Comparison of ENCODE assay signal across 8 mouse cellular contexts in the genomic region with DNA sequence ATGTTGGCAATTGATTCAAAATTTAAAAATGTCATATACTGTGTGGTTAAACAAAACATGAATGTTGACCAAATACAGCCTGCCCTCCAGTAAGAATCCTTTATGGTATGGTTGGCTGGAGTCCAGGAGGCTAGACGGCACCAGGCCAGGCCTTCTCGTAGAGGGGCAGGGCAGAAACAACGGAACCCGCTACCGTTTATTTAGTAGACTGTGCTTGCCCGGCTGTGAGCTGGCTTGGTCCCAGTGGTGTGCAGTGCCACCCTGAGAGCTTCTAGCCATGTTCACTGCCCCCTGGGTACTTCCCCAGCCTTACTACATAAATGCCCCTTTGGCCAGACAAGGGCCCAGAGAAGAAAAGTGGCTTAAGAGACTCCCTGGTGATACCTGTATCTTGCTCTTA.
DNase-seq lines count a peak whose midpoint lies in the region; ATAC-seq and TF ChIP-seq lines count a peak whose summit lies in the region.

No protein-coding gene starts in this region.

- no peak for DNase-seq in heart, postnatal 14 days
- DNase-seq in MEL (ENCODE audit: low read depth, low spot score) = no peak
- no peak for DNase-seq in layer of hippocampus, adult 18-20 months (ENCODE audit: low spot score in 2 of 2)
- DNase-seq in spleen, postnatal 14 days (ENCODE audit: low spot score in 2 of 2) = no peak
- no peak for DNase-seq in gastrocnemius, adult 18-20 months (ENCODE audit: low spot score)

- ATAC-seq in heart, embryonic 11.5 days (replicated peaks; ENCODE audit: insufficient number of reproducible peaks, low FRiP score, low TSS enrichment) = 0 out of 2 replicates have a peak, but pooled peaks have one; percentile 15
- peak; percentile 29; the same call in 1 of the 2 replicates for ATAC-seq in heart, embryonic 16.5 days (replicated peaks; ENCODE audit: extremely low read depth, insufficient read depth, low FRiP score)
- peak; percentile 51 for ATAC-seq in lung, embryonic 15.5 days (ENCODE audit: borderline replicate concordance, extremely low read depth, low FRiP score, low TSS enrichment)

- H3K36me3 ChIP-seq in heart, embryonic 11.5 days (ENCODE audit: control insufficient read depth, insufficient read depth, low read length) = no peaks in the 10 kb centered on the region
- 0 out of 4 replicates have a peak, but pooled peaks cover 0 to 2% of the 10 kb centered on the region in 2 experiments for H3K36me3 ChIP-seq in MEL (ENCODE audit: control insufficient read depth in 1 of 2, insufficient read depth in 2 of 2, low read length in 2 of 2)
- H3K36me3 ChIP-seq in heart, embryonic 16.5 days (ENCODE audit: control insufficient read depth, insufficient read depth) = no peaks in the 10 kb centered on the region
- H3K36me3 ChIP-seq in lung, embryonic 15.5 days = no peaks in the 10 kb centered on the region

- intact Hi-C loops in heart, postnatal 14 days (cut with DNase I) = no loop called here

- peaks cover 90% of the 10 kb centered on the region for H3K4me1 ChIP-seq in heart, embryonic 11.5 days (ENCODE audit: control insufficient read depth, insufficient read depth, low read length)
- H3K4me1 ChIP-seq in MEL (ENCODE audit: control insufficient read depth in 1 of 2, insufficient read depth in 2 of 2, low read length in 2 of 2) = peaks cover 0 to 11% of the 10 kb centered on the region in 2 experiments; a peak in 2 of 4 replicates
- peaks cover 98% of the 10 kb centered on the region for H3K4me1 ChIP-seq in heart, embryonic 16.5 days (ENCODE audit: control insufficient read depth, insufficient read depth, low read length)
- peaks cover 96% of the 10 kb centered on the region for H3K4me1 ChIP-seq in lung, embryonic 15.5 days

- TF ChIP-seq POLR2A in MEL (IDR thresholded peaks at IDR 0.05; ENCODE audit: control insufficient read depth in 1 of 2, insufficient read depth in 1 of 2, low read depth in 1 of 2, low read length in 2 of 2, poor library complexity in 1 of 2) = no peak

- TF ChIP-seq CTCF in MEL (IDR thresholded peaks at IDR 0.05 in 2 of 3, conservative IDR thresholded peaks at IDR 0.05 in 1 of 3; ENCODE audit: control insufficient read depth in 1 of 3, insufficient read depth in 1 of 3, low read depth in 2 of 3, low read length in 3 of 3, poor library complexity in 1 of 3, severe bottlenecking in 1 of 3) = no peak

- peak overlapping the region; percentile 68 for H3K27ac ChIP-seq in heart, embryonic 11.5 days (ENCODE audit: low read depth, low read length)
- no peak overlapping the region for H3K27ac ChIP-seq in MEL (ENCODE audit: control insufficient read depth, low read depth, low read length)
- peak overlapping the region; percentile 89 for H3K27ac ChIP-seq in heart, embryonic 16.5 days (ENCODE audit: low read length)
- peak overlapping the region; percentile 73 for H3K27ac ChIP-seq in lung, embryonic 15.5 days

- WGBS in heart, embryonic 11.5 days (ENCODE audit: insufficient replicate concordance) = 31% methylated on average over 6 of the region's 6 CpGs
- 7% methylated on average over 6 of the region's 6 CpGs for WGBS in heart, embryonic 16.5 days
- WGBS in lung, embryonic 15.5 days = 3% methylated on average over 6 of the region's 6 CpGs

- no peak overlapping the region for H3K9ac ChIP-seq in heart, embryonic 11.5 days (ENCODE audit: low read depth, low read length)
- peak overlapping the region; percentile 5; the same call in 1 of the 2 replicates for H3K9ac ChIP-seq in MEL (ENCODE audit: control insufficient read depth, low read depth, low read length, poor library complexity, severe bottlenecking)
- peak overlapping the region; percentile 51 for H3K9ac ChIP-seq in heart, embryonic 16.5 days (ENCODE audit: low read length)
- H3K9ac ChIP-seq in lung, embryonic 15.5 days = no peak overlapping the region

- no peaks in the 10 kb centered on the region for H3K27me3 ChIP-seq in heart, embryonic 11.5 days (ENCODE audit: control insufficient read depth, insufficient read depth, low read length)
- H3K27me3 ChIP-seq in MEL (ENCODE audit: control insufficient read depth in 1 of 2, insufficient read depth in 2 of 2, low read length in 2 of 2) = 0 out of 4 replicates have a peak, but pooled peaks cover 0 to 1% of the 10 kb centered on the region in 2 experiments
- no peaks in the 10 kb centered on the region for H3K27me3 ChIP-seq in heart, embryonic 16.5 days (ENCODE audit: control insufficient read depth, insufficient read depth, low read length)
- H3K27me3 ChIP-seq in lung, embryonic 15.5 days = no peaks in the 10 kb centered on the region

- peak overlapping the region; percentile 36; the same call in 1 of the 2 replicates for H3K4me2 ChIP-seq in heart, embryonic 11.5 days
- H3K4me2 ChIP-seq in heart, embryonic 16.5 days (ENCODE audit: low read depth, low read length) = peak overlapping the region; percentile 29; the same call in 1 of the 2 replicates
- H3K4me2 ChIP-seq in lung, embryonic 15.5 days = no peak overlapping the region; the same call in 1 of the 2 replicates

- no peaks in the 10 kb centered on the region for H3K79me2 ChIP-seq in MEL (ENCODE audit: control insufficient read depth, insufficient read depth, low read length, poor library complexity)

- no peak for TF ChIP-seq RAD21 in MEL (IDR thresholded peaks at IDR 0.05; ENCODE audit: low read depth, low read length)

- H3K9me3 ChIP-seq in heart, embryonic 11.5 days (replicated peaks; ENCODE audit: control insufficient read depth, low read length) = no peaks in the 10 kb centered on the region
- no peaks in the 10 kb centered on the region for H3K9me3 ChIP-seq in MEL (replicated peaks; ENCODE audit: insufficient read depth, low read length)
- no peaks in the 10 kb centered on the region for H3K9me3 ChIP-seq in heart, embryonic 16.5 days (replicated peaks; ENCODE audit: control insufficient read depth, low read length)
- H3K9me3 ChIP-seq in lung, embryonic 15.5 days = no peaks in the 10 kb centered on the region

- H3K4me3 ChIP-seq in heart, embryonic 11.5 days (ENCODE audit: low read depth, low read length) = no peak overlapping the region
- H3K4me3 ChIP-seq in MEL (ENCODE audit: control insufficient read depth in 1 of 2, insufficient read depth in 1 of 2, low read depth in 2 of 2, low read length in 2 of 2) = no peak overlapping the region
- H3K4me3 ChIP-seq in heart, embryonic 16.5 days (ENCODE audit: low read length) = no peak overlapping the region
- no peak overlapping the region for H3K4me3 ChIP-seq in lung, embryonic 15.5 days

- TF ChIP-seq EP300 in MEL (IDR thresholded peaks at IDR 0.05; ENCODE audit: low read depth in 1 of 2, low read length in 2 of 2) = no peak

TF ChIP-seq in MEL, 35 proteins besides CTCF, POLR2A, EP300 and RAD21:
- TF ChIP-seq GABPA (IDR thresholded peaks at IDR 0.05; ENCODE audit: low read depth, low read length) = no peak
- TF ChIP-seq MXI1 (IDR thresholded peaks at IDR 0.05; ENCODE audit: low read depth, low read length) = no peak
- no peak for TF ChIP-seq POLR2AphosphoS5 (IDR thresholded peaks at IDR 0.05; ENCODE audit: borderline replicate concordance, low read depth, low read length)
- TF ChIP-seq ZNF384 (IDR thresholded peaks at IDR 0.05; ENCODE audit: low read depth, low read length) = no peak
- TF ChIP-seq CHD2 (IDR thresholded peaks at IDR 0.05; ENCODE audit: low read length) = no peak
- TF ChIP-seq MAX (IDR thresholded peaks at IDR 0.05; ENCODE audit: low read length) = no peak
- no peak for TF ChIP-seq ZMIZ1 (IDR thresholded peaks at IDR 0.05; ENCODE audit: low read depth, low read length)
- no peak for TF ChIP-seq USF1 (IDR thresholded peaks at IDR 0.05; ENCODE audit: low read depth, low read length)
- no peak for TF ChIP-seq USF2 (IDR thresholded peaks at IDR 0.05; ENCODE audit: borderline replicate concordance in 1 of 2, insufficient read depth in 1 of 2, low read depth in 1 of 2, low read length in 2 of 2)
- TF ChIP-seq RCOR1 (IDR thresholded peaks at IDR 0.05; ENCODE audit: low read depth, low read length) = no peak
- no peak for TF ChIP-seq MYC (IDR thresholded peaks at IDR 0.05; ENCODE audit: low read depth, low read length)
- no peak for TF ChIP-seq JUND (IDR thresholded peaks at IDR 0.05; ENCODE audit: low read depth, low read length)
- no peak for TF ChIP-seq UBTF (IDR thresholded peaks at IDR 0.05; ENCODE audit: borderline replicate concordance, insufficient read depth, low read depth, low read length)
- TF ChIP-seq MYB (IDR thresholded peaks at IDR 0.05; ENCODE audit: low read depth, low read length) = no peak
- no peak for TF ChIP-seq BHLHE40 (IDR thresholded peaks at IDR 0.05; ENCODE audit: borderline replicate concordance, low read depth, low read length)

Comparison
In these comparisons a context has a peak if more than half of its experiments do, and no peak if none do; other contexts are left out.
1. H3K9ac ChIP-seq: peak in MEL (single experiment) and heart, embryonic 16.5 days (single experiment); none in heart, embryonic 11.5 days (single experiment) and lung, embryonic 15.5 days (single experiment).
2. Peak in every context shown above with its lines, with median percentiles within 50 percentile points of each other: ATAC-seq.